Mouse (Mus musculus): ENCODE data around the gene Afap1.

Gene Afap1

GRCm38 (mm10) chr5:35933059-35933458 is 39.9 kb downstream of the Afap1 start:
- no peak for DNase-seq (ENCODE audit: low read depth)

- no peak for DNase-seq (ENCODE audit: low read depth)
These were observed 42.8 kb downstream of the Afap1 start for GRCm38 (mm10) chr5:35935939-35936338.

GRCm38 (mm10) chr5:35938249-35939223 is 45.4 kb downstream of the Afap1 start:
- DNase-seq (ENCODE audit: low read depth) = no peak

DNA sequence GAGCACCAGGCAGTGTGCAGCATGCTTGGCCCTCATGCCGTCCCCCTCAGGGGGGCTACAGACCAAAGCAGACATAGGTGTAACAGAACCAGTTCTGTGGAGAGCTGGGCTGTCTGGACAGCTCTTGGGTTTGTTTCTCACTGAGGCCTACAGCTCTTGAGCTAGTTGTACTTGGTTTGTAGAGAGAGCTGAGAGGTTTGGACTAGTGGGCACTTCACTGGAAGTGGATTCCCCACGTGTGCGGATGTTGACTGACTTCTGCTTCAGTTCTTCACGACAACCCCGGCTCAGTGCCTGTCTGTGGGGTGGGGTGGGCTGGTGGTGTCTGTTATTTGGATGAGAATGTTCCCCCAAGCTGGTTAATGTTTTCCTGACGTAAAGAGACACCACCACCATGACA is 46.8 kb downstream of the Afap1 start:
- no peak for DNase-seq (ENCODE audit: low read depth)

DNA sequence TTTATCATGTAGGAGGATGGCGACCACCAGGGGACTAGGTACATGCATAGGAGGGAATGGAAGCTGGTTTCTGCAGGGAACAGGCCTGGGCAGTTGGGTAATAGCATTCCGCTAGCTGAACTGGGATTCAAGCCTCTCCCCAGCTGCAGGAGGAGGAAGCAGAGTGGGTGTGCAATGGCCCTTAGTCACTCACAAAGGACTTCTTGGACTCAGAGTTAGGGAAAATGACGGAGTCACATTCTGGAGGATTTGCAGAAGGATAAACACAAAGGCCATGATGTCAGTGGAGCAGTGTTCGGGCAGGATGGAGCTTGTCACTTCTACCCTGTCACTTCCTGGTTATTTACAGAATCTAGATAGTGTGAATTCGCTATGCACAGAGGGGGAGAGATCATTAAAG is 50.4 kb downstream of the Afap1 start:
- DNase-seq (ENCODE audit: low read depth) = no peak

GRCm38 (mm10) chr5:35946841-35947240 is 53.7 kb downstream of the Afap1 start:
- DNase-seq (ENCODE audit: low read depth) = no peak

- DNase-seq (ENCODE audit: low read depth) = no peak
These were observed 54.3 kb downstream of the Afap1 start for GRCm38 (mm10) chr5:35947427-35947826.

DNA sequence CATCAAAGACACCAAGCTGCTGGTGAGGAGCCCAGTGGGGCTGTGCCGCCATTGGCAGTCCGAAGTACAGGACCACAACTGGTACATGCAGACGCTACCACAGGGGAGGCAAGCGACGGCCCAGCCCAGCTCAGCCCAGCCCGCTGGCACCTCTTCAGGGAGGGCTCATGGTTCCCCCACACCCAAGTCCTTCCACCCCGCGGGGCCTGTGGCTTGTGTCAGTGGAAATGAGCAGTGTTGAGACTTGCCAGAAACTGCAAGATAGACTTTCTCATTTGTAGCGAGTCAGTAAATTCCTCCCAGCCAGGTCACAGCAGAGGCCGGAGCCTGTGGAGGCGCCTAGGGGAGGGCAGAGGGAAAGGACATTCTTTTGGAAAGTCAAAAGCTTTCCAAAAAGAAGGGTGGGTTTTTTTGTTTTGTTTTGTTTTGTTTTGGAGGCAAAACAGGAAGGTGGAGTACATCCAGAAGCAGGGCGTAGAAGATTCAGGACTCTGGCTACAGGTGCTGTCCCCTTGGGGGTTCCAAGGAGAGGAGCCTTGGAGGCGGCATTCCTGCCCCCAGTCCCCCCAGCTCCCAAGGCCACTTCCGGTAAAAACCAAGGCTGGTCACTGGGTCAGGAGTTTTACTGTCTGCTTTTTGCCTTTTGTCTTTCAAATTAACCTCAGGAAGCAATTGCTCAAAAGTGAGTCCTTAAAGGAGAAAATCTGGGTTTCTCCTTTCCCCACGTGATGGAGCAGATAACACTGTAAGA is 55.3 kb downstream of the Afap1 start:
- DNase-seq (ENCODE audit: low read depth) = no peak

DNA sequence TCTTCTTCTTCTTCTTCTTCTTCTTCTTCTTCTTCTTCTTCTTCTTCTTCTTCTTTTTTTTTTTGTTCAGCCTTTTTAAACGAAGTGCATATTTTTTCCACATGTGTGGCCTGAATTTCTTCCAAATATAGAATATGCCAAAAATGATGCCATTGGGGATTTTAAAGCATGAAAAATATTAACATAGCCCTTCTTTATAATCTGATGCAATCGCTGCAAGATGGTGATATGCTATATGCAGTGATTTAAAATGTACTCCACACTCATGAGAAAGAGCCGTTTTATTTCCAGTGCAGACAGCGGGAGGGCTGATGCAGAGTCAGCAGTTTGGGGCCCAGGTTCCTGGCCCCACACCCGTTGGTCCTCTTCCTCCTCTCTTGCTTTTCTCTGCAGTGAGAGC is 55.9 kb downstream of the Afap1 start:
- DNase-seq (ENCODE audit: low read depth) = no peak

DNA sequence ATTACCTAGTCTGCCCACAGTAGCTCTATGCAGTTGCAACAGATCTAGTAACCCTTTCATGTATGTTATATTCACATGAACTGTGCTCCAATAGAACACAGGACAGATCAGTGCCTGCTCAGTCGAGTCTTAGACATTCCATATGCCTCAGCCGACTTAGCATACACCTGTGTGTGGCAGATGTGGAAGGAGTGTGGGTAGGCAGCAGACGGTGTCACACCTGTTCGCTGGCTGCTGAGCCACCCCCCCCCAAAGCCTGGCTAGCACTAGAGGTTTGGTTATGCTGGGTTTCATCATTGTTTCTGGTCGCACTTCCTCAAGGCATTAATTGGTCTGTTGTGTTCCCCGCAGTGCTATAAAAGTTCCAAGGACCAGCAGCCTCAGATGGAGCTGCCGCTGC is 57.4 kb downstream of the Afap1 start:
- DNase-seq (ENCODE audit: low read depth) = no peak

- DNase-seq (ENCODE audit: low read depth) = no peak
These were observed 61.1 kb downstream of the Afap1 start for GRCm38 (mm10) chr5:35954055-35954718.

- DNase-seq (ENCODE audit: low read depth) = no peak
These were observed 63.1 kb downstream of the Afap1 start for GRCm38 (mm10) chr5:35956268-35956667.

GRCm38 (mm10) chr5:35958681-35959080 is 65.6 kb downstream of the Afap1 start:
- DNase-seq (ENCODE audit: low read depth) = no peak

GRCm38 (mm10) chr5:35960168-35960567 is 67.0 kb downstream of the Afap1 start:
- DNase-seq (ENCODE audit: low read depth) = peak; percentile 40

DNA sequence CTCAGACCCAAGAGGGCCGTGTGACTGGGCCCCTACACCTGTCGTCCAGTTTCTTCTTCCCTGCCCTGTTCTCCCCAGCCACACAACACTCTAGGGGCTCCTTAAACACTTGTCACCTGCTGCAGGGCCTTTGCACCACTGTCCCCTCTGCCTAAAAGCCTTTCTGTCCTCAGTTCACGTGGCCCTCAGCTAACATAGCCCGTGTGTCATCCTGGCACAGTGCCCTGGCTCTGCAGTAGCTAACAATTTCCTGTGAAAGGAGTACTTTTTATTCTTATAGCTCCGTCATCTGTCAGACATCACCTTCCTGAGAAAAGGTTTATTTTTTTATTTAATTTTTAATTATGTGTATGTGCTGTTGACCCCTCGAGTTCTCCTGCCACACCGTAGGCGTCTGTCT is 68.2 kb downstream of the Afap1 start:
- no peak for DNase-seq (ENCODE audit: low read depth)

DNA sequence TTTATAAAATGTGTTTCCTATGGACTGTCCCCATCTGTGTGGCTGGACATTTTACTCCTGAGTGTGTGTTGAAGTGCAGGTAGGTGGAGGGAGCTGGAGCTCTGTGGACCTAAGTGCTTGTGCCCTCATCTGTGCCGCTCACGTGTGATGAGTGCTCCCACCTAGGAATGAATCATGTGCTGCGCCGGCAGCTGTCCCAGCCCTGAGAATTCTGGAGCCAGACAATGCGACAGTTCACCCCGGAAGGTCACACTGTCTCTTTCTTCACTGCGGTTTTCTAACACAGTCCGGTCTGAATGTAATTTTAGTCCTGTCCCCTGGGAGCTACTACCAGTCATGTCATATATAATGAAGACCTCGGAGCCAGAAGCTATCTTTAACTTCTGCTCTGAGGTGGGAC is 70.5 kb downstream of the Afap1 start:
- DNase-seq (ENCODE audit: low read depth) = no peak

DNA sequence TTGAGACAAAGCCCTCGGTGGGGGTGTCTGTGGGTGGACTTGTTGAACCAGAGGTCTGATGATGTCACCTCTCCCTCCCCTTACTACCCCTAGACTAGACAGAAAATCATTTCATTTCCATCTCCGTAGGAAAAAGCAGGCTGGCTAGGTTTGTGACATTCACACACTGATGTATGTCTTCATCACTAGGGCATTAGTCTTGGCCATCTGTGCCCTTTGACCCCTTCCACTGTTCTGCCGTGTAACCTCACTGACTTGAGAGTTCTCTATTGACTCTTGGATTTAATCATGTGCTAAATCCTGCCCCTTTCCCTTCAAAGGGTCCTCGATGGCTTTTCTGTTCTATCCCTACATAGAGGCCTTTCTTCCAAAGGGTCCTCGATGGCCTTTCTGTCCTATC is 71.9 kb downstream of the Afap1 start:
- no peak for DNase-seq (ENCODE audit: low read depth)

GRCm38 (mm10) chr5:35969857-35970256 is 76.7 kb downstream of the Afap1 start:
- no peak for DNase-seq (ENCODE audit: low read depth)

- DNase-seq (ENCODE audit: low read depth) = no peak
These were observed 77.4 kb downstream of the Afap1 start for GRCm38 (mm10) chr5:35970380-35971105.

DNA sequence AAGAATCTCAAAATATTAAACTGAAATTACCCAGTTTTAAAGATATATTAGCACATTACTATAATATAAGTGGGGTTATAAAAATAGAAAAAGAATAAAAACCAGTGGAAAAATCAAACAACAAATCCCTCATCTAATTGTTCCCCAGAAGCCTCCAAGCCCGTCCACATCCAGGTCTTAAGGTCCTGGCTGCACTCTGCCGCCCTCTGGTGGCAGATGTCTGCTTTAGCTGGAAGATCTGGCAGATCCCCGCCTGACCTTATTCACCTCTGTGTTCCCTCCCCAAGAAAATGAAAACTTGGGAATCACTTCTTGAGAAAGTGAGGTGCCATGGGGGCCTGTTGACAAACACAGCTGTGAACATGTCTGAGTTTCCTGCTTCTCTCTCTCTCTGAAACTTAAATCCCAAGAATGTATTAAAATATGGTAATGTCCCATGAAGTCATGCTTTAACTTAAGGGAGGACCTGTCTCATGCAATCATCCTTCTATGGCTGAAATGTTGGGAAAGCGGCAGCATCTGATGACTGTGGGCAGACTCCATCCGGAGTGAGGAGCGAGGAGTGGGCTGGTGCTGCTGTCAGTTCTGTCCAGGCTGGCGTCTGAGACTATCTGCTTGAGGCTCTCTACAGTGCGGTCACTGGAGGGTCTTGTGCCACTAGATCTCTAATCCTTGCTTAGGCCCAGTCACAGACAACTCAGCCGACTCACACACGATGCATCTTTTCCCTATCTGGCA is 78.9 kb downstream of the Afap1 start:
- DNase-seq (ENCODE audit: low read depth) = peak; percentile 68

DNA sequence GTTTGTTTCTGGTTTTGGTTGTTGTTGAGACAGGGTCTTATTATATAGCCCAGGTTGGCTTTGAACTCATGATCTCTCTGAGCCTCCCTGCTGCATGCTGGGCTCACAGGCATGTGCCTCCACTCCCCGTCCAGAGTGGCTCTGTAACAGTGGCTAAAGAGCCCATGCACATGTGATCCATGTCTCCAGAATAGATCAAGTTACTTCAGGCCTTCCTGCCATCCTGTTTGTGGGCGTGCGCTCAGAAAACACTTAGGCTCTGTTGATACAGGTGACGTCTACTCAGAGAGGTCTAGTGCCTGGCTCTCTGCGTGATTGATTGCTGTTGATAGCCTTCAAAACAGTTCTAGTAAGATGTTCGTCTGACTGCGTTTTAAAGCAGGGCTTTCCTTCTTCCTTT is 79.6 kb downstream of the Afap1 start:
- no peak for DNase-seq (ENCODE audit: low read depth)
